Mouse (Mus musculus) CH12.LX (cell line): Measurements from ENCODE around the gene Exoc2. TPM values are rescaled to one million over a fixed set of nuclear protein-coding genes. Genes with fewer than 3 reads are reported as not detected.
A peak's percentile ranks its signal among the peaks of the same experiment; 100 is the strongest.

Experiments used
- DNase-seq: peaks from one replicate; pipeline ENCODE4 v3.0.0-alpha.2; 2013; ENCODE audit errors: extremely low read depth
- H3K27ac ChIP-seq: 2 replicates; pipeline ENCODE4 v1.5.1; 2012; ENCODE audit warnings: low read depth, mild to moderate bottlenecking, control low read depth, moderate library complexity; ENCODE audit not compliant: insufficient read depth
- H3K27me3 ChIP-seq: replicated peaks from 2 replicates; pipeline ENCODE3; 2012; ENCODE audit warnings: inconsistent platforms
- H3K36me3 ChIP-seq, 2 experiments: replicated peaks in 1 of 2; 2 replicates each; pipeline versions ENCODE3 to v1.6.1; 2012; ENCODE audit warnings: inconsistent platforms in 1 of 2, low read length in 1 of 2, mild to moderate bottlenecking in 1 of 2, mixed read lengths in 1 of 2, moderate library complexity in 1 of 2; ENCODE audit not compliant: control insufficient read depth in 1 of 2, insufficient read depth in 1 of 2
- H3K4me1 ChIP-seq, 2 experiments: 2 replicates each; pipeline ENCODE4 v1.6.1; 2012; ENCODE audit warnings: inconsistent platforms in 1 of 2, moderate library complexity in 1 of 2; ENCODE audit not compliant: insufficient read depth in 2 of 2, control insufficient read depth in 1 of 2
- H3K4me2 ChIP-seq: 2 replicates; pipeline ENCODE4 v1.6.1; 2012; ENCODE audit warnings: low read depth, mild to moderate bottlenecking, control low read depth; ENCODE audit not compliant: poor library complexity, insufficient read depth, severe bottlenecking
- H3K4me3 ChIP-seq, 3 experiments: fragments of 150-350 bp in 1 of 3; sonication (generic) in 1 of 3; replicated peaks in 1 of 3; 2 replicates each; pipeline versions ENCODE3 to v1.5.1; 2011 to 2012; ENCODE audit warnings: low read depth in 2 of 3, low read length in 2 of 3, mild to moderate bottlenecking in 2 of 3, moderate library complexity in 2 of 3, control low read depth in 1 of 3, improper control_type of control experiment in 1 of 3, inconsistent platforms in 1 of 3, mixed read lengths in 1 of 3; ENCODE audit not compliant: poor library complexity in 1 of 3
- H3K79me2 ChIP-seq: replicated peaks from 2 replicates; pipeline ENCODE4 v1.6.1; 2012; ENCODE audit warnings: mild to moderate bottlenecking, moderate library complexity; ENCODE audit not compliant: control insufficient read depth, poor library complexity, insufficient read depth, severe bottlenecking; ENCODE audit errors: extremely low read depth
- H3K9ac ChIP-seq: 2 replicates; pipeline ENCODE4 v1.6.1; 2012; ENCODE audit warnings: low read depth, mild to moderate bottlenecking, control low read depth, moderate library complexity; ENCODE audit not compliant: insufficient read depth
- H3K9me3 ChIP-seq: replicated peaks from 2 replicates; pipeline ENCODE3; 2012; ENCODE audit warnings: low read length, inconsistent platforms, mixed read lengths
- BHLHE40 ChIP-seq: IDR thresholded peaks from 2 replicates; pipeline ENCODE4 v1.6.1; 2011; ENCODE audit warnings: mild to moderate bottlenecking, low read depth, low read length, improper control_type of control experiment
- CHD1 ChIP-seq: IDR thresholded peaks from 2 replicates; pipeline ENCODE4 v1.6.1; 2012; ENCODE audit warnings: low read depth, low read length, improper control_type of control experiment, inconsistent platforms
- CHD2 ChIP-seq: IDR thresholded peaks from 2 replicates; pipeline ENCODE4 v1.6.1; 2011; ENCODE audit warnings: low read length, improper control_type of control experiment
- CTCF ChIP-seq, 2 experiments: IDR thresholded peaks in 1 of 2; conservative IDR thresholded peaks in 1 of 2; 2 replicates each; pipeline ENCODE4 v1.5.1; 2011 to 2012; ENCODE audit warnings: low read depth in 2 of 2, low read length in 2 of 2, improper control_type of control experiment in 1 of 2, inconsistent platforms in 1 of 2, mild to moderate bottlenecking in 1 of 2, moderate library complexity in 1 of 2
- E2F4 ChIP-seq: IDR thresholded peaks from 2 replicates; pipeline ENCODE4 v1.6.1; 2011; ENCODE audit warnings: low read depth, low read length, improper control_type of control experiment; ENCODE audit not compliant: insufficient replicate concordance
- EP300 ChIP-seq: IDR thresholded peaks from 2 replicates; pipeline ENCODE4 v1.6.1; 2011; ENCODE audit warnings: low read length, improper control_type of control experiment
- ETS1 ChIP-seq: conservative IDR thresholded peaks from 2 replicates; pipeline ENCODE4 v1.6.1; 2012; ENCODE audit warnings: low read depth, mild to moderate bottlenecking, inconsistent platforms, low read length, improper control_type of control experiment, moderate library complexity
- IRF4 ChIP-seq: IDR thresholded peaks from 2 replicates; pipeline ENCODE4 v1.6.1; 2014; ENCODE audit warnings: low read depth, mild to moderate bottlenecking, inconsistent platforms, low read length, improper control_type of control experiment
- JUND ChIP-seq: conservative IDR thresholded peaks from 2 replicates; pipeline ENCODE4 v1.6.1; 2011; ENCODE audit warnings: low read depth, low read length, improper control_type of control experiment
- KAT2A ChIP-seq: IDR thresholded peaks from 2 replicates; pipeline ENCODE4 v1.6.1; 2012; ENCODE audit warnings: low read length, improper control_type of control experiment, inconsistent platforms; ENCODE audit not compliant: insufficient replicate concordance
- MAFK ChIP-seq: IDR thresholded peaks from 2 replicates; pipeline ENCODE4 v1.6.1; 2011; ENCODE audit warnings: low read length, improper control_type of control experiment; ENCODE audit not compliant: insufficient replicate concordance
- MAX ChIP-seq: IDR thresholded peaks from 2 replicates; pipeline ENCODE4 v1.6.1; 2011; ENCODE audit warnings: low read length, improper control_type of control experiment
- MEF2A ChIP-seq: IDR thresholded peaks from 2 replicates; pipeline ENCODE4 v1.6.1; 2014; ENCODE audit warnings: low read depth, mild to moderate bottlenecking, inconsistent platforms, low read length, improper control_type of control experiment, borderline replicate concordance
- NELFE ChIP-seq: IDR thresholded peaks from 2 replicates; pipeline ENCODE4 v1.6.1; 2011; ENCODE audit warnings: low read depth, low read length, improper control_type of control experiment
- PAX5 ChIP-seq: IDR thresholded peaks from 2 replicates; pipeline ENCODE4 v1.6.1; 2012; ENCODE audit warnings: low read length, inconsistent platforms, mixed read lengths
- POLR2A ChIP-seq: IDR thresholded peaks from 2 replicates; pipeline ENCODE4 v1.6.1; 2011; ENCODE audit warnings: low read depth, mild to moderate bottlenecking, improper control_type of control experiment, low read length
- POLR2AphosphoS2 ChIP-seq: IDR thresholded peaks from 2 replicates; pipeline ENCODE4 v1.6.1; 2011; ENCODE audit warnings: low read depth, low read length, improper control_type of control experiment
- RCOR1 ChIP-seq: conservative IDR thresholded peaks from 2 replicates; pipeline ENCODE4 v1.6.1; 2012; ENCODE audit warnings: low read depth, mild to moderate bottlenecking, inconsistent platforms, low read length, improper control_type of control experiment
- SIN3A ChIP-seq: IDR thresholded peaks from 2 replicates; pipeline ENCODE4 v1.6.1; 2012; ENCODE audit warnings: low read length, improper control_type of control experiment, inconsistent platforms
- TCF12 ChIP-seq: IDR thresholded peaks from 2 replicates; pipeline ENCODE4 v1.6.1; 2014; ENCODE audit warnings: low read depth, mild to moderate bottlenecking, inconsistent platforms, low read length, improper control_type of control experiment
- USF1 ChIP-seq: IDR thresholded peaks from 2 replicates; pipeline ENCODE4 v1.6.1; 2014; ENCODE audit warnings: low read depth, mild to moderate bottlenecking, inconsistent platforms, low read length, improper control_type of control experiment
- USF2 ChIP-seq: conservative IDR thresholded peaks from 2 replicates; pipeline ENCODE4 v1.6.1; 2011; ENCODE audit warnings: low read depth, low read length, improper control_type of control experiment
- ZC3H11A ChIP-seq: IDR thresholded peaks from 2 replicates; pipeline ENCODE4 v1.6.1; 2012; ENCODE audit warnings: low read depth, mild to moderate bottlenecking, inconsistent platforms, low read length, improper control_type of control experiment
- ZMIZ1 ChIP-seq: IDR thresholded peaks from 2 replicates; pipeline ENCODE4 v1.6.1; 2012; ENCODE audit warnings: low read depth, mild to moderate bottlenecking, inconsistent platforms, low read length, improper control_type of control experiment
- dilution Hi-C: fragments of 300-500 bp; cut with MboI; formaldehyde crosslinking; loops from 2 replicates; pipeline ENCODE4 v1.14.3; 2020; ENCODE audit warnings: low sequenced_read_pairs; ENCODE audit not compliant: extremely low pct_unique_long_range_greater_than_20kb, extremely low pct_ligation_motif_present
- in situ Hi-C: fragments of 300-500 bp; cut with MboI; formaldehyde crosslinking; loops from 3 replicates; pipeline ENCODE4 v1.14.3; 2019; ENCODE audit warnings: low sequenced_read_pairs, low pct_ligation_motif_present, low pct_unique_long_range_greater_than_20kb, mixed read lengths
- polyA plus RNA-seq: library from polyadenylated mRNA; unstranded; fragments of >175 nt; gene quantifications from 2 replicates; pipeline ENCODE4 v1.2.1, GENCODE M21; 2012; ENCODE audit warnings: low read depth; ENCODE audit not compliant: insufficient read length
- total RNA-seq, 2 experiments: library from RNA; depleted of rRNA; stranded (reverse); fragments of 300-350 nt in 1 of 2; fragments of >200 nt in 1 of 2; gene quantifications; 2 replicates each; pipeline ENCODE4 v1.2.3; 2012 to 2014

The Exoc2 gene
- total and polyA plus RNA-seq, 3 experiments, result 21.1 to 33.0 (median 29.7) TPM

- H3K9ac ChIP-seq, result no peak overlapping the region
- H3K4me1 ChIP-seq, result peaks cover 6 to 7% of the 10 kb centered on the region in 2 experiments; a peak in 3 of 4 replicates
- dilution Hi-C loops, result no loop called here
- H3K36me3 ChIP-seq, result no peaks in the 10 kb centered on the region
- no peaks in the 10 kb centered on the region for H3K27me3 ChIP-seq
- no peak overlapping the region for H3K4me3 ChIP-seq
- in situ Hi-C loops, result no loop called here
- no peak for TF ChIP-seq MAFK
- TF ChIP-seq PAX5, result no peak
- TF ChIP-seq E2F4, result no peak
- TF ChIP-seq EP300, result no peak
- no peak for TF ChIP-seq POLR2AphosphoS2
- TF ChIP-seq CHD2, result no peak
- TF ChIP-seq MAX, result no peak
- TF ChIP-seq MEF2A, result no peak
- no peak for TF ChIP-seq USF1
- no peak for TF ChIP-seq SIN3A
- no peak overlapping the region for H3K27ac ChIP-seq
- H3K9me3 ChIP-seq, result no peaks in the 10 kb centered on the region
- no peak for DNase-seq
- H3K4me2 ChIP-seq, result peak overlapping the region; percentile 7; the same call in 1 of the 2 replicates
- no peaks in the 10 kb centered on the region for H3K79me2 ChIP-seq
Measured at GRCm38 (mm10) chr13:31004458-31004857, 30.6 kb upstream of the Exoc2 start.

GRCm38 (mm10) chr13:30999799-31000198, 25.9 kb upstream of the Exoc2 start:
- H3K27me3 ChIP-seq, result no peaks in the 10 kb centered on the region

GRCm38 (mm10) chr13:30997526-30998253, 23.8 kb upstream of the Exoc2 start:
- in situ Hi-C loops, result no loop called here
- DNase-seq, result no peak
- no peaks in the 10 kb centered on the region for H3K9me3 ChIP-seq
- no peak overlapping the region for H3K4me2 ChIP-seq
- TF ChIP-seq ZC3H11A (no peak), IRF4 (no peak), PAX5 (no peak), CTCF (conservative IDR thresholded peaks at IDR 0.05 in 1 of 2, IDR thresholded peaks at IDR 0.05 in 1 of 2; ENCODE audit: low read depth in 2 of 2, low read length in 2 of 2) (no peak), NELFE (no peak), USF2 (no peak), E2F4 (no peak), ZMIZ1 (no peak), MEF2A (no peak), RCOR1 (no peak), TCF12 (no peak), POLR2A (no peak), CHD1 (no peak), KAT2A (no peak)
- TF ChIP-seq, all 38 proteins: peak for 0
- no peak overlapping the region for H3K4me3 ChIP-seq
- H3K4me1 ChIP-seq, result peaks cover 6 to 21% of the 10 kb centered on the region in 2 experiments; a peak in 3 of 4 replicates
- H3K79me2 ChIP-seq, result no peaks in the 10 kb centered on the region
- no peaks in the 10 kb centered on the region for H3K36me3 ChIP-seq
- no peak overlapping the region for H3K27ac ChIP-seq
- no peak overlapping the region for H3K9ac ChIP-seq
- no peaks in the 10 kb centered on the region for H3K27me3 ChIP-seq
- dilution Hi-C loops, result no loop called here

More at GRCm38 (mm10) chr13:30999799-31000198, 25.9 kb upstream of the Exoc2 start:
- Histone ChIP-seq H3K27ac (no peak overlapping the region), H3K9me3 (no peaks in the 10 kb centered on the region), H3K4me3 (no peak overlapping the region), H3K4me1 (peaks cover 4 to 10% of the 10 kb centered on the region in 2 experiments; a peak in 2 of 4 replicates), H3K36me3 (no peaks in the 10 kb centered on the region), H3K9ac (no peak overlapping the region), H3K79me2 (no peaks in the 10 kb centered on the region), H3K4me2 (no peak overlapping the region)
- dilution Hi-C loops, result no loop called here
- in situ Hi-C loops, result no loop called here
- no peak for DNase-seq
- peak; percentile 95 for TF ChIP-seq BHLHE40
- TF ChIP-seq EP300, result 0 out of 2 replicates have a peak, but pooled peaks have one; percentile 21
- TF ChIP-seq ETS1, result peak; percentile 34; the same call in 1 of the 2 replicates
- no peak for TF ChIP-seq PAX5
- peak; percentile 65; the same call in 1 of the 2 replicates for TF ChIP-seq IRF4
- no peak for TF ChIP-seq SIN3A
- 0 out of 2 replicates have a peak, but pooled peaks have one; percentile 11 for TF ChIP-seq JUND
- TF ChIP-seq, all 38 proteins: peak for 5
